ENCODE assay signal across 7 mouse cellular contexts in the genomic region with DNA sequence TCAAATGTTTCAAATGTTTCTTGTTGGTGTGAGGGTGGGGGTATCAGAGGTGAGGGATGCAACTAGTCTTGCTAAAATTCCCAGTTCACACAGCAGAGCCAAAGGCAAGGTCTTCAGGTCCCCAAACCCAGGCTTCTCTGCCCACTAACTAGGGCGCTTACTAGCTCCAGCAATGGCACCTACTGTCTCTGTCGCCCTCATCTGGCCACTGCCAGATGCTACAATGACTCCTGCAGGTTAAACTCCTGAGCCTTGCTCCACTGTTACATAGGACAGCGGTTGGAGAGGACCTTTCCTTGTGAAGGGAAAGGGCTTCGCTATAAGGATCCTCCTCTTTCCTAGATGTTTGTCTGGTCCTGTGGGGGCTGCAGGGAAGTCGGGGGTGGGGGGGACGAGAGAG. TPM values are rescaled to one million over a fixed set of nuclear protein-coding genes. Genes with fewer than 3 reads are reported as not detected.
DNase-seq lines count a peak whose midpoint lies in the region.

No protein-coding gene starts in this region.

- peak; percentile 81 for DNase-seq in 416B (ENCODE audit: low read depth)
- peak; percentile 80 for DNase-seq in B cell, adult 2 months
- peak; percentile 74 to 81 for DNase-seq in adrenal gland, postnatal 36 days
- peak; percentile 22 to 35 for DNase-seq in gastrocnemius, adult 8-10 months (ENCODE audit: low spot score in 2 of 2)
- DNase-seq in kidney, postnatal 36 days = peak; percentile 78 to 88
- peak; percentile 84 for DNase-seq in lung, postnatal 14 days
- peak; percentile 50 to 77 for DNase-seq in spleen, postnatal 10 days (ENCODE audit: low spot score in 2 of 2)

RNA-seq across cellular contexts. Expression of gene P2rx1, which starts 2.1 kb away (rescaled TPM):
- total RNA-seq in adrenal gland, postnatal 36 days (2021) = under 1 TPM; 0.33 to 0.70 TPM
- under 1 TPM; 0.24 to 0.52 (median 0.34) TPM for total RNA-seq in gastrocnemius, adult 8-10 months (2022)

RNA-seq across cellular contexts. Expression of gene Camkk1, which starts 17.8 kb away (rescaled TPM):
- 1 to 10 TPM; 2.6 to 5.1 TPM for total RNA-seq in adrenal gland, postnatal 36 days (2021)
- total RNA-seq in gastrocnemius, adult 8-10 months (2022) = under 1 TPM; 0.22 to 0.32 (median 0.28) TPM

RNA-seq across cellular contexts. Expression of gene Atp2a3, which starts 40.1 kb away (rescaled TPM):
- 1 to 10 TPM; 7.2 to 8.2 TPM for total RNA-seq in adrenal gland, postnatal 36 days (2021)
- 1 to 10 TPM; 3.4 to 6.6 (median 4.9) TPM for total RNA-seq in gastrocnemius, adult 8-10 months (2022)

RNA-seq across cellular contexts. Expression of gene Ncbp3, which starts 46.6 kb away (rescaled TPM):
- 10 to 100 TPM; 11.0 to 12.0 TPM for total RNA-seq in adrenal gland, postnatal 36 days (2021)
- total RNA-seq in gastrocnemius, adult 8-10 months (2022) = 1 to 10 TPM; 2.3 to 3.3 (median 2.9) TPM

Comparison
In these comparisons a context has a peak if more than half of its experiments do, and no peak if none do; other contexts are left out.
1. Peak in every context shown above with its lines: DNase-seq.
2. DNase-seq: peak in every context shown above with its lines; median percentile 84 in lung, postnatal 14 days; 83 in kidney, postnatal 36 days; 81 in 416B; 80 in B cell, adult 2 months; 78 in adrenal gland, postnatal 36 days; 64 in spleen, postnatal 10 days; 28 in gastrocnemius, adult 8-10 months.